Mouse (Mus musculus) MEL (cell line): ENCODE data around the gene Triml1. TPM values are rescaled to one million over a fixed set of nuclear protein-coding genes. Genes with fewer than 3 reads are reported as not detected.

Experiments used
- DNase-seq: peaks from one replicate; pipeline ENCODE4 v3.0.0; 2011; ENCODE audit warnings: low read depth, low spot score
- H3K27ac ChIP-seq: 2 replicates; pipeline ENCODE4 v1.5.1; 2012; ENCODE audit warnings: low read depth, mild to moderate bottlenecking, control low read depth, low read length, moderate library complexity; ENCODE audit not compliant: control insufficient read depth
- H3K27me3 ChIP-seq, 2 experiments: fragments of 150-350 bp in 1 of 2; sonication (generic) in 1 of 2; 2 replicates each; pipeline ENCODE4 v1.6.1; 2012; ENCODE audit warnings: low read length in 2 of 2, mild to moderate bottlenecking in 2 of 2, improper control_type of control experiment in 1 of 2, moderate library complexity in 1 of 2; ENCODE audit not compliant: insufficient read depth in 2 of 2, control insufficient read depth in 1 of 2
- H3K36me3 ChIP-seq, 2 experiments: 2 replicates each; pipeline ENCODE4 v1.6.1; 2012 to 2014; ENCODE audit warnings: low read length in 2 of 2, improper control_type of control experiment in 1 of 2, inconsistent platforms in 1 of 2, mild to moderate bottlenecking in 1 of 2; ENCODE audit not compliant: insufficient read depth in 2 of 2, control insufficient read depth in 1 of 2
- H3K4me1 ChIP-seq, 2 experiments: fragments of 150-350 bp in 1 of 2; sonication (generic) in 1 of 2; 2 replicates each; pipeline ENCODE4 v1.6.1; 2012; ENCODE audit warnings: low read length in 2 of 2, improper control_type of control experiment in 1 of 2, mild to moderate bottlenecking in 1 of 2; ENCODE audit not compliant: insufficient read depth in 2 of 2, control insufficient read depth in 1 of 2
- H3K4me3 ChIP-seq, 2 experiments: fragments of 150-350 bp in 1 of 2; sonication (generic) in 1 of 2; 2 replicates each; pipeline ENCODE4 v1.5.1; 2012; ENCODE audit warnings: low read depth in 2 of 2, low read length in 2 of 2, mild to moderate bottlenecking in 2 of 2, moderate library complexity in 2 of 2, control low read depth in 1 of 2, improper control_type of control experiment in 1 of 2; ENCODE audit not compliant: control insufficient read depth in 1 of 2, insufficient read depth in 1 of 2
- H3K79me2 ChIP-seq: 2 replicates; pipeline ENCODE4 v1.6.1; 2012; ENCODE audit warnings: mild to moderate bottlenecking, low read length, moderate library complexity; ENCODE audit not compliant: control insufficient read depth, poor library complexity, insufficient read depth
- H3K9ac ChIP-seq: 2 replicates; pipeline ENCODE4 v1.6.1; 2012; ENCODE audit warnings: low read depth, mild to moderate bottlenecking, control low read depth, low read length, moderate library complexity; ENCODE audit not compliant: control insufficient read depth, poor library complexity, severe bottlenecking
- H3K9me3 ChIP-seq: fragments of 150-350 bp; sonication (generic); replicated peaks from 2 replicates; pipeline ENCODE4 v1.6.1; 2012; ENCODE audit warnings: mild to moderate bottlenecking, low read length, improper control_type of control experiment, moderate library complexity; ENCODE audit not compliant: insufficient read depth
- CHD1 ChIP-seq: IDR thresholded peaks from 2 replicates; pipeline ENCODE4 v1.6.1; 2012; ENCODE audit warnings: low read depth, mild to moderate bottlenecking, inconsistent platforms, low read length, improper control_type of control experiment
- CTCF ChIP-seq, 3 experiments: IDR thresholded peaks in 2 of 3; conservative IDR thresholded peaks in 1 of 3; 2 replicates each; pipeline ENCODE4 v1.5.1; 2011 to 2012; ENCODE audit warnings: low read length in 3 of 3, low read depth in 2 of 3, mild to moderate bottlenecking in 2 of 3, improper control_type of control experiment in 1 of 3, inconsistent platforms in 1 of 3, mixed read lengths in 1 of 3, moderate library complexity in 1 of 3; ENCODE audit not compliant: control insufficient read depth in 1 of 3, insufficient read depth in 1 of 3, poor library complexity in 1 of 3, severe bottlenecking in 1 of 3
- ELF1 ChIP-seq: IDR thresholded peaks from 2 replicates; pipeline ENCODE4 v1.6.1; 2014; ENCODE audit warnings: low read depth, mild to moderate bottlenecking, inconsistent platforms, low read length, improper control_type of control experiment, moderate library complexity
- EP300 ChIP-seq, 2 experiments: IDR thresholded peaks; 2 replicates each; pipeline ENCODE4 v1.6.1; 2011; ENCODE audit warnings: improper control_type of control experiment in 2 of 2, low read length in 2 of 2, low read depth in 1 of 2, mild to moderate bottlenecking in 1 of 2
- ETS1 ChIP-seq: IDR thresholded peaks from 2 replicates; pipeline ENCODE4 v1.6.1; 2012; ENCODE audit warnings: low read depth, mild to moderate bottlenecking, inconsistent platforms, low read length, improper control_type of control experiment, moderate library complexity
- MAX ChIP-seq: IDR thresholded peaks from 2 replicates; pipeline ENCODE4 v1.6.1; 2011; ENCODE audit warnings: low read length, improper control_type of control experiment
- MEF2A ChIP-seq: IDR thresholded peaks from 2 replicates; pipeline ENCODE4 v1.6.1; 2014; ENCODE audit warnings: low read depth, mild to moderate bottlenecking, inconsistent platforms, low read length, improper control_type of control experiment; ENCODE audit not compliant: poor library complexity, insufficient replicate concordance, severe bottlenecking; ENCODE audit errors: extremely low read depth
- MYB ChIP-seq: IDR thresholded peaks from 2 replicates; pipeline ENCODE4 v1.6.1; 2011; ENCODE audit warnings: mild to moderate bottlenecking, low read depth, low read length, improper control_type of control experiment
- NELFE ChIP-seq: IDR thresholded peaks from 2 replicates; pipeline ENCODE4 v1.6.1; 2011; ENCODE audit warnings: low read depth, low read length, improper control_type of control experiment
- NRF1 ChIP-seq: IDR thresholded peaks from 2 replicates; pipeline ENCODE4 v1.6.1; 2014; ENCODE audit warnings: low read depth, mild to moderate bottlenecking, inconsistent platforms, low read length, improper control_type of control experiment, moderate library complexity; ENCODE audit not compliant: poor library complexity, insufficient read depth, severe bottlenecking
- POLR2AphosphoS2 ChIP-seq: IDR thresholded peaks from 2 replicates; pipeline ENCODE4 v1.6.1; 2011; ENCODE audit warnings: low read length, improper control_type of control experiment
- POLR2AphosphoS5 ChIP-seq: IDR thresholded peaks from 2 replicates; pipeline ENCODE4 v1.6.1; 2012; ENCODE audit warnings: low read depth, borderline replicate concordance, mild to moderate bottlenecking, inconsistent platforms, low read length, moderate library complexity, mixed read lengths
- RAD21 ChIP-seq: IDR thresholded peaks from 2 replicates; pipeline ENCODE4 v1.6.1; 2011; ENCODE audit warnings: mild to moderate bottlenecking, low read depth, low read length, improper control_type of control experiment
- SIN3A ChIP-seq: IDR thresholded peaks from 2 replicates; pipeline ENCODE4 v1.6.1; 2012; ENCODE audit warnings: low read length, improper control_type of control experiment, inconsistent platforms
- SMC3 ChIP-seq: IDR thresholded peaks from 2 replicates; pipeline ENCODE4 v1.6.1; 2011; ENCODE audit warnings: low read depth, low read length, improper control_type of control experiment
- TBP ChIP-seq: IDR thresholded peaks from 2 replicates; pipeline ENCODE4 v1.8.0; 2011; ENCODE audit warnings: low read depth, low read length, improper control_type of control experiment
- UBTF ChIP-seq: IDR thresholded peaks from 2 replicates; pipeline ENCODE4 v1.6.1; 2012; ENCODE audit warnings: low read depth, mild to moderate bottlenecking, inconsistent platforms, low read length, improper control_type of control experiment, moderate library complexity, borderline replicate concordance; ENCODE audit not compliant: insufficient read depth
- USF1 ChIP-seq: IDR thresholded peaks from 2 replicates; pipeline ENCODE4 v1.6.1; 2014; ENCODE audit warnings: low read depth, mild to moderate bottlenecking, inconsistent platforms, low read length, improper control_type of control experiment, moderate library complexity
- USF2 ChIP-seq, 2 experiments: IDR thresholded peaks; 2 replicates each; pipeline ENCODE4 v1.6.1; 2011 to 2012; ENCODE audit warnings: improper control_type of control experiment in 2 of 2, low read length in 2 of 2, borderline replicate concordance in 1 of 2, inconsistent platforms in 1 of 2, low read depth in 1 of 2, mild to moderate bottlenecking in 1 of 2; ENCODE audit not compliant: insufficient read depth in 1 of 2
- ZC3H11A ChIP-seq: IDR thresholded peaks from 2 replicates; pipeline ENCODE4 v1.6.1; 2012; ENCODE audit warnings: low read depth, mild to moderate bottlenecking, inconsistent platforms, low read length, improper control_type of control experiment
- polyA plus RNA-seq, 2 experiments: library from polyadenylated mRNA; stranded (reverse) in 1 of 2; unstranded in 1 of 2; fragments of >175 nt in 1 of 2; fragments of >200 nt in 1 of 2; gene quantifications; 2 replicates each; pipeline versions ENCODE4 v1.2.1 to v1.2.4; 2012; ENCODE audit warnings: low replicate concordance in 2 of 2, low read depth in 1 of 2; ENCODE audit not compliant: insufficient read length in 2 of 2, insufficient read depth in 1 of 2, missing spikeins in 1 of 2
- total RNA-seq: library from RNA; depleted of rRNA; stranded (reverse); fragments of 300-350 nt; gene quantifications from 2 replicates; pipeline ENCODE4 v1.2.3, GENCODE M21; 2012

Gene Triml1
- total and polyA plus RNA-seq, 3 experiments, result not detected

GRCm38 (mm10) chr8:43178263-43178662, 37.0 kb upstream of the Triml1 start:
- TF ChIP-seq MAX (no peak), CTCF (IDR thresholded peaks at IDR 0.05 in 2 of 3, conservative IDR thresholded peaks at IDR 0.05 in 1 of 3; ENCODE audit: control insufficient read depth in 1 of 3, insufficient read depth in 1 of 3, low read depth in 2 of 3, low read length in 3 of 3, poor library complexity in 1 of 3, severe bottlenecking in 1 of 3) (peak in 2 of 3 experiments; percentile 7 to 30; a peak in 2 of 6 replicates)
- Histone ChIP-seq H3K4me1 (no peaks in the 10 kb centered on the region), H3K4me3 (no peak overlapping the region), H3K9me3 (no peaks in the 10 kb centered on the region), H3K79me2 (no peaks in the 10 kb centered on the region), H3K9ac (no peak overlapping the region), H3K36me3 (no peaks in the 10 kb centered on the region), H3K27me3 (no peaks in the 10 kb centered on the region), H3K27ac (no peak overlapping the region)
- DNase-seq, result peak; percentile 3

- Histone ChIP-seq H3K79me2 (no peaks in the 10 kb centered on the region), H3K4me3 (no peak overlapping the region), H3K27ac (no peak overlapping the region), H3K9me3 (no peaks in the 10 kb centered on the region), H3K9ac (no peak overlapping the region), H3K27me3 (no peaks in the 10 kb centered on the region), H3K36me3 (no peaks in the 10 kb centered on the region), H3K4me1 (no peaks in the 10 kb centered on the region)
- TF ChIP-seq SIN3A, result no peak
- TF ChIP-seq CTCF (IDR thresholded peaks at IDR 0.05 in 2 of 3, conservative IDR thresholded peaks at IDR 0.05 in 1 of 3; ENCODE audit: control insufficient read depth in 1 of 3, insufficient read depth in 1 of 3, low read depth in 2 of 3, low read length in 3 of 3, poor library complexity in 1 of 3, severe bottlenecking in 1 of 3), result no peak
- TF ChIP-seq CHD1, result no peak
- no peak for DNase-seq
Measured at GRCm38 (mm10) chr8:43176766-43177486, 35.6 kb upstream of the Triml1 start.

DNA sequence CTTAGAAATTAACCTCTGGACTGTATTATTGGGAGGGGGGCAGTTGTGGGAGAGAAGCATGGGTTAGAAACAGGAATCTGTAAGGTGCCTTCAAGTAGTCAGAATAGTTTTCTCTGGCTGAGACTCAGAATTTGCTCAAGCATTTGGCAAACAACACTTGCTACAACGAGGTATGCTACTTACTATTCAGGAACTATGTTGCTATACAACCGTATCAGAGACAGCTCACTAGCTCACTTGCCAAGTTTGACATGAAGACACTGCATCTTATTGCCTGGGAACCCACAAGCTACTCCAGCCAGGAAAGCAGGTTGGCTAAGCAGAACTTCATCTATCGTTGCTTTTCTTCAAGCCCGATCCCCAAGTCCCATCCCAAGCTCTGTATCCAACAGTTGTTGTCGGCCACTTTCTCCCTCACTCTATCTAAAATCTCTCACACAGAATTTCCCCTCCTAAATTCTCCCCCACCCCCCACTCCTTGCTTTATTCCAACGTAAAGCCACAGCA, 28.0 kb upstream of the Triml1 start:
- Histone ChIP-seq H3K27me3 (no peaks in the 10 kb centered on the region), H3K79me2 (no peaks in the 10 kb centered on the region), H3K4me3 (no peak overlapping the region), H3K9ac (no peak overlapping the region), H3K27ac (no peak overlapping the region), H3K36me3 (no peaks in the 10 kb centered on the region), H3K9me3 (no peaks in the 10 kb centered on the region), H3K4me1 (no peaks in the 10 kb centered on the region)
- no peak for DNase-seq
- TF ChIP-seq NELFE, result no peak
- no peak for TF ChIP-seq RAD21
- no peak for TF ChIP-seq UBTF
- no peak for TF ChIP-seq POLR2AphosphoS2
- TF ChIP-seq POLR2AphosphoS5, result no peak
- TF ChIP-seq NRF1, result no peak
- TF ChIP-seq MYB, result no peak
- TF ChIP-seq USF1, result no peak
- no peak for TF ChIP-seq ZC3H11A
- TF ChIP-seq MEF2A, result no peak
- no peak for TF ChIP-seq EP300 (IDR thresholded peaks at IDR 0.05; ENCODE audit: low read depth in 1 of 2, low read length in 2 of 2)
- TF ChIP-seq CTCF (IDR thresholded peaks at IDR 0.05 in 2 of 3, conservative IDR thresholded peaks at IDR 0.05 in 1 of 3; ENCODE audit: control insufficient read depth in 1 of 3, insufficient read depth in 1 of 3, low read depth in 2 of 3, low read length in 3 of 3, poor library complexity in 1 of 3, severe bottlenecking in 1 of 3), result no peak
- no peak for TF ChIP-seq TBP
- TF ChIP-seq ETS1, result no peak
- no peak for TF ChIP-seq USF2 (IDR thresholded peaks at IDR 0.05; ENCODE audit: borderline replicate concordance in 1 of 2, insufficient read depth in 1 of 2, low read depth in 1 of 2, low read length in 2 of 2)
- TF ChIP-seq SMC3, result no peak
- TF ChIP-seq ELF1, result no peak
